Mouse (Mus musculus) embryo, embryonic 11 days (tissue): Measurements from ENCODE around the gene Pcgf3.

ENCODE experiments used
- DNase-seq: peaks from one replicate; pipeline ENCODE4 v3.0.0-alpha.2; 2015

Pcgf3 gene

DNA sequence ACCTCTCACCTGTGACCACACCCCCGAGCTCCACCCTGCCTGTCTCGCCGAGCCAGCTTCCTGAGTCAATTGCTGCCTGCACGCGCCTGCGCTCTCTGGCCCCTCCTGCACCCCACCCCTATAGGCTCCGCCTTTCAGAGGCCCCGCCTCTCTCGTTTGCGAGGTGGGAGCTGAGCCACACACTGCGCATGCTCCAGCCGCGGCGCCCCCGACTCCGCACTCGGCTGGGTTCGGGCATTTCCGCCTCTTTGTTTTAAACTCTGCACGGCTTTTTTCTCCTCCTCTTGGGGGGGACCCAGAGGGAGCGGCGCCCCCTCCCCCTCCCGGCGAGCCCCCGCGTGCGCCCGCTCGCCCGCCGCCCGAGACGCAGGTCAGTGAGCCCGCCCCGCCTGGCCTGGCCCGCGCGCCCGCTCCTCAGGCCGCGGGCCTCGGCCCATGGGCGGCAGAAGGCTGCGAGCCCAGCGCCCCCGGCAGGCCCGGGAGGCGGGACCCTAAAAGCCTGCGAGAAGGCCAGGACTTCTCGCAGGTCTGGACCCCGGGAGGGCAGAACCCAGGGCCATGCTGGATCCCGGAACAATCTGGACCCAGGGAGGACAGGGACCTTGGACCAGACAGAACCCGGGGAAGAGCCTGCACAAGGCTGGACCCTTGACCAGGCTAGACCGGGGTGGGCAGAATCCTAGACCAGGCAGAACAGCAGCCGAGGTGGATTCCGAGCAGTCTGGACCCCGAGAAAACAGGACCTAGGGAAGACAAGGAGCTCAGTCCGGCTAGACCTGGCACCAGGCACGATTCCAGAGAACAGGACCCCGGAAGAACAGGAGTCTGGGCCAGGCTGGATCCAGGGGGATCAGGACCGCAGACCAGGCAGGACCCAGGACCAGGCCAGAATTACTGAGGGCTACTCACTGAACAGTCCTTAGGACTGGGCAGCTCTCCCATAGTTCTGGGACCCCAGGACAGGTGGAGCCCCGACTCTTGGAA is at the start of gene Pcgf3:
Gene Pcgf3, plus strand, starts transcription at position 151 of the 984 bp plus-strand sequence.
- peak; percentile 98 for DNase-seq

DNA sequence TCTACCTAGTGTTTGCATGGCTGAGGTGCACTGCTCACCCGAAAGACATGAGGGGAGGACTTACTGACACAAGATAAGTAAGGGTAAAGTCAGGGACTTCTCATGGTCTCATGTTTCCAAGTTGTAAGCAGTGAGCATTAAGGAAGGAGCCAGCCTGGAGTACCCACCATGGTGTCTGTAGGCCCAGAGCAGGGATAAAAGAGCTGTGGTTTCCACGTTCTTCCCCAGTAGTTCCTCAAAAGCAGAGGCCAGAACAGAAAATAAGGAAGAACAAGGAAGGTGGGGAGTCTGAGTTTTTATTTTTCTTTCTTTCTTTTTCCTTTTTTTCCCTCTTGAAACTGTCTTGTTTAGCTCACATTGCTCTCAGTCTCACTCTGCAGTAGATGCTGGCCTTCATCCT is 46.3 kb upstream of the Pcgf3 start:
- DNase-seq = no peak

GRCm38 (mm10) chr5:108422741-108423140 is 38.3 kb upstream of the Pcgf3 start:
- no peak for DNase-seq

GRCm38 (mm10) chr5:108423427-108423826 is 37.6 kb upstream of the Pcgf3 start:
- no peak for DNase-seq

- DNase-seq = peak; percentile 54
These were observed 33.8 kb upstream of the Pcgf3 start for GRCm38 (mm10) chr5:108427186-108427585.

DNA sequence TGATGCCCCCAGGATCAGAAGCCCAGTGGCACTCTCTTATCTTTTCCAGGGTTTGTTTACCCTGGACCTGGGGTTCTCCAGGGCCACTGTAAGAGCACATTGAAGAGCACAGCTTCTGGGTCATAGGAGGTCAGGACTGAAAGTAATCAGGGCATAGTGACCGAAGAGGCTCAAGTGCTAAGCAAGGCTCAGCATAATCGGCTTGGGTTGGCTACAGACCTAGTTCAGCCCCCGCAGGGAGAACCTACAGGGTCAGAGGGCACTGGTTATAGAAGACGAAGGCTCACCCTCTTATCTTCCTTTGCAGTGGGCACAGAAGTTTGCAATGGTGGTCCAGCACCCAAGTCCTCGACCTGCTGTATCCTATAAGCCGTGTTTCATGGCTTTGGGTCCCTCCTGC is 29.8 kb upstream of the Pcgf3 start:
- no peak for DNase-seq

GRCm38 (mm10) chr5:108433804-108434587 is 27.0 kb upstream of the Pcgf3 start, which contains the start of gene Atp5k:
Gene Atp5k (minus strand): TSS chr5:108434448.
- peak; percentile 95 for DNase-seq

DNA sequence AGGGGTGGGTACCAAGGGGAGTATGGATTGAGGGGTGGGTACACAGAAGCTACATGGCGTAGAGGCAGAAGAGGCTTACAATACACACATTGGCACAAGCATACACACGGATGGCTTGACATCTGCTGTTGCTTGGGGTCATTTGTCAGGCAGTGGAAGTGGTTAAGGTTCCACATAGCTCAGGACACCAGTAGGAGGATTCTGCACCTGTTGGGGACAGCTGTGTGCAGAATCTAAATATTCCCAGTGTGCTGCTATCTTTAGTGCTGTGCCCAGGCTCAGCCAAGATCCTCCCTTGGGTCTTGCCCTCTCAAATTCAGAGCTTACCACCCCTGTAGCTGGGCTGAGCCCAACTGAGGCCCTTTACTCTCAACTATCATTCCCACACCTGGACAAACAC is 24.9 kb upstream of the Pcgf3 start:
- no peak for DNase-seq

- no peak for DNase-seq
These were observed 14.1 kb upstream of the Pcgf3 start for GRCm38 (mm10) chr5:108446973-108447372.

GRCm38 (mm10) chr5:108447857-108448256 is 13.2 kb upstream of the Pcgf3 start:
- DNase-seq = no peak

GRCm38 (mm10) chr5:108448785-108449668 is 12.0 kb upstream of the Pcgf3 start, which contains the start of gene Mfsd7a:
Gene Mfsd7a (minus strand): TSS chr5:108448891.
- DNase-seq = peak; percentile 82

GRCm38 (mm10) chr5:108450837-108451540 is 10.0 kb upstream of the Pcgf3 start:
- no peak for DNase-seq

DNA sequence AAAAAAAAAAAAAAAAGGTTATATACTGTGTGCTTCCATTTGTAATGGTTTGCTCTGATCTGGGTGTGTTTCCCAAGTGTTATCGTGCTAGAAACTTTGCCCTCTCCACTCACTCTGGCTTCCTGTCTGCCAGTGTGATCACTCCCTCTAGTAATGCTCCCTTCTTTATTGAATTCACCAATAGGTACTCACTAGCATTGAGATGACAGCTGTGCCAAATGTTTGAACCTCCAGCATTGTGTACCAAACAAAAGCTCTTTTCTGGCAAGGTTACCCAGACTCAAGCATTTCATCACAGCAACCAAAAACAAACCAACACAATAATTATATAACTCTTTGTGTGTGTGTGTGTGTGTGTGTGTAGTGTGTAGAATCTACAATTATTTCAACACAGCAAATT is 9.4 kb upstream of the Pcgf3 start:
- DNase-seq = no peak

DNA sequence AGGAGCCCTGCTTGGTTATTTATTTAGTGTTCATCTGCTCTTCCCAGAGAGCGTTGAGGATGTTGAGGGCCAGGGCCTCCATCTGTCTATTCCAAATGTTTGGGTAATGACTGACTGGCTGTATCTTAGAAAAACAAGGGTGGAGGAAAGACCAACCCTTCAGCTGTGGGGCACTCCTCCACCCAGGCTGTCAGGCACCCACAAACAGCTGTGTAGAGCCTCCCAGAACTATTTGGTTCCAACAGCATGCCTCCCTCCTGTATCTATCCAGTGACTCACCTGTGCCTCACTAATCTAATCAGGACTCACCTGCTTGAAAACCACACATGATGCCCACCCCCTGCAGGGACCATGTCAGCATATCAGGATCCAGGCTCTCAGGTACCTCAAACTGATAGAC is 8.6 kb upstream of the Pcgf3 start:
- no peak for DNase-seq

- DNase-seq = no peak
These were observed 6.9 kb upstream of the Pcgf3 start for GRCm38 (mm10) chr5:108454094-108454493.

DNA sequence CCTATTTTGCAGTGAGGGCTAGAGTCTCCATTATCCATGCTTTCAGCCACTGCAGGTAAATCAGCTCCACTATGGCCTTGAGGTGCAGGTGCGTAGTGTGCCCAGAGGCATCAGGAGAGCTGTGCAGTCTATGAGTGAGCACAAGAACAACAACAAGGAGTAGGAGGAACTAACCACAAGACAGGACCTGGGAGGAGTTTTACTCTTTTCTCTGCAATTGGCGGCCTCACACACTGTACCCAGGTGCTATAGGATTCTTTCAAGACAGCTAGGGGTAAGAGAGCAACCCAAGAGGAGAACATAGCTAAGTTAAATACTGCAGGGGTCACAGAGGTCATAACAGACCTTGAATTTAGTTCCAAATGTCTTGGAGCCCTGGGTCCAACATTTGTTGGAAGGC is 2.3 kb upstream of the Pcgf3 start:
- DNase-seq = no peak

DNA sequence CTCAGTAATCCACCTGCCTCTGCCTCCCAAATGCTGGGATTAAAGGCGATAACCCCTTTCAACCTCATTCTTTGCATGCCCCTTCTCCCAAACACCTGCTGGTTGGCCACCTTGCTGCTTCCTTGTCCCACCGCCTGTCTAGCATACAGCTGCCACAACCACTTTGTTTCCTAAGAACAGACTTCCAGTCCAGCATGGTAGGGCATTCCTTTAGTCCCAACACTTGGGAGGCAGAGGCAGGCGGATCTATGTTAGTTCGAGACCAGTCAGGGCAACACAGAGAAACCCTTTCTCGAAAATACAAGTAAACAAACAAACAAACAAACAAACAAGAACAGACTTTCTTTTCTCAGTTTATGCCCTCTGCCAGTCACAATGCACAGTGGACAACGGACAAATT is 571 bp upstream of the Pcgf3 start:
- DNase-seq = peak; percentile 1

DNA sequence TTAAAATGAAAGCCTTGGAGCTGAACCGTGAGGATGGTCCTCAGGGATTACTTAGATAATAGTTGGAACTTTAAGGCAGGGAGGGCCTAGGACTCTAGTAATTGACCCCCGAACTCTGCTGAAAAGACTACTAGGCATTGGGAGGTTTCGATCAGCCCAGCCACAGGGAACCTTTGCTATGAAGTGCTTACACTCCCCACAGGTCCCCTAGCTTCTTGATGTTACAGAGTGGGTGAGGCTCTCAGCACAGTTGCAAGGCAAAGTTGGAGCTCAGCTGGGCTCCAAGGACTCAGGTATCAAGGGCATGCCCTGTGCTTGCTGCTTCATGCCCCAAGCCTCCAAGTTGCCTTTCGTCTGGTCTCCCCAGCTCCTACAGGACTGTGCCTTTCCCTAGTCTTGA is 1.4 kb downstream of the Pcgf3 start:
- DNase-seq = no peak

GRCm38 (mm10) chr5:108465131-108465891 is 4.3 kb downstream of the Pcgf3 start:
- no peak for DNase-seq

- no peak for DNase-seq
These were observed 5.6 kb downstream of the Pcgf3 start for GRCm38 (mm10) chr5:108466647-108467046.

- no peak for DNase-seq
These were observed 8.6 kb downstream of the Pcgf3 start for GRCm38 (mm10) chr5:108469617-108470016.
